Mouse (Mus musculus): ENCODE measurements around the gene Gm20721.

DNA sequence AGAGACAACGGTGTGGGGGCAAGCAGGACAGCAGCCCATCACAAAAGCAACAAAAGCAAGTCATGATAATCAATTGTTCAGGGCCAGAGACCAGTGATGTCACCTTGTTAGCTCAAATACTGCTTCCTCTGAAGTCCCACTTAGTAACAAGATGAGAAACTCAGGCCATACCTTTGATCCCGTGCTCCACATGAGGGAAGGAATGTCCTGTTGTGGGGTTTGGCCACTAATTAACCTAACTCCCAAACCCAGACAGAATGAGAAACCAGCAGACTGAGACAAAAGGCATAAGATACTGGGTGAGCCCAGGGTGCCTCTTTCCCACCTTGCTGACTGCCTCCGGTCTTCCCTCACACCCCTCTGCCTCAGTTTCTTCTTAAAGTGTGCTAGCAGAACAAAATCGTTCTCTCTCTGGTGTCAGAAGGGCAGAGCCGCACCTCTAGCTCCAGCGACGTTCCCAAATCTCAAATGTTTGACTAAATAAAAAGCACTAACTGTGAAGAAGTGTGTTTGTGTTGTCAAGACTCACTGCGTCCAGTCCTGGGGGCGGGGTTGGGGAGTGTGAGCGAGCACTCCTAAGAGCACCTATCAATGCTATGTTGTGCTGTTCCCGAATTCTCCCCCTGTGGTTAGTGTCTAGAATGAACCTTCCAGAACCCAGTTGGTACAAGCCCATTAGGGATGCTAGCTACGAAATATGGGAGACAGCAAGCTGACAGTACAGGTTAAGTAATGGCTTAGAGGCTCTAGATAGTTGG is 57.7 kb downstream of the Gm20721 start:
- no peak for TF ChIP-seq EP300 (IDR thresholded peaks at IDR 0.05; ENCODE audit: low read depth)
- no peak for TF ChIP-seq CTCF (IDR thresholded peaks at IDR 0.05; ENCODE audit: low read depth)
